Mouse (Mus musculus): ENCODE measurements at regions not wholly inside any gene's neighbourhood (a gene's known extent, or its start where the extent isn't known, plus 50 kb on each side); places are given as distances from the start of the nearest gene placed in this dataset.

DNA sequence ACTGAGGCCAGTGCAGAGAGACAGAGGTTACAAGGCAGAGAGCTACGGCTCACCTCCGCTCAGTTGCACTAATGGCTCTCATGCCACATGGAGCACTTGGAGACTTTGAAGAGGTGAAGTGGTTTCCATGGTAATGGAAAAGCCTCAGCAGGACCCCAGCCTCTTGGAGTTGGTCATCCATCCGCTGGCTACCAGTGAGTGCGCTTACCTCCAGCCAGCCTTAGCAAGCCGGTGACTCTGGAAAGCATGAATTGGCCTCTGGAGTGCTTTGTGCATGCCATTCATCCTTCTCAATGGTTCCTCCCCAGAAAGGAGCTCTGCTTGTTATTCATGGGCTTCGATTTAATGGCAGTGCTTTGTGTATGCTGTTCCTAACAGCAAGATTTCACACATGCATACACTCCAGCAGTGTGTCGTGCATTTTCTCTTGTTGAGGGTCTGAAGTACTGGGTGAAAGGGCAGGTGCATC is 91.7 kb upstream of the Dyrk2 start:
- 61% methylated on average over 7 of the region's 7 CpGs for WGBS (ENCODE audit: insufficient replicate concordance)
- Histone ChIP-seq H3K27ac (no peak overlapping the region), H3K4me2 (ENCODE audit: low read depth) (no peak overlapping the region), H3K4me3 (ENCODE audit: insufficient read depth in 1 of 2, low read depth in 2 of 2, low read length in 2 of 2) (no peak overlapping the region), H3K9me3 (ENCODE audit: control insufficient read depth, low read length) (no peaks in the 10 kb centered on the region), H3K4me1 (replicated peaks; ENCODE audit: control insufficient read depth in 2 of 2, insufficient read depth in 2 of 2, low read length in 1 of 2) (no peaks in the 10 kb centered on the region), H3K36me3 (replicated peaks; ENCODE audit: control insufficient read depth, insufficient read depth, low read depth) (no peaks in the 10 kb centered on the region), H3K9ac (replicated peaks) (no peak overlapping the region), H3K27me3 (ENCODE audit: control insufficient read depth, insufficient read depth, low read length) (no peaks in the 10 kb centered on the region)
- ATAC-seq (ENCODE audit: insufficient read depth) (no peak), DNase-seq (ENCODE audit: low read depth in 3 of 3, low spot score in 3 of 3) (no peak)
- TF ChIP-seq CTCF (IDR thresholded peaks at IDR 0.05; ENCODE audit: low read depth) (no peak), EP300 (IDR thresholded peaks at IDR 0.05; ENCODE audit: low read depth) (no peak)

- H3K4me1 ChIP-seq (replicated peaks; ENCODE audit: control insufficient read depth in 2 of 2, insufficient read depth in 2 of 2, low read length in 1 of 2): no peaks in the 10 kb centered on the region
- H3K27ac ChIP-seq: no peak overlapping the region
- H3K27me3 ChIP-seq (ENCODE audit: control insufficient read depth, insufficient read depth, low read length): no peaks in the 10 kb centered on the region
- no peak overlapping the region for H3K4me3 ChIP-seq (ENCODE audit: insufficient read depth in 1 of 2, low read depth in 2 of 2, low read length in 2 of 2)
- TF ChIP-seq CTCF (IDR thresholded peaks at IDR 0.05; ENCODE audit: low read depth) (no peak), EP300 (IDR thresholded peaks at IDR 0.05; ENCODE audit: low read depth) (no peak)
- DNase-seq (ENCODE audit: low read depth in 3 of 3, low spot score in 3 of 3) (no peak), ATAC-seq (ENCODE audit: insufficient read depth) (no peak)
- WGBS (ENCODE audit: insufficient replicate concordance): 64% methylated on average over 6 of the region's 6 CpGs
- no peaks in the 10 kb centered on the region for H3K36me3 ChIP-seq (replicated peaks; ENCODE audit: control insufficient read depth, insufficient read depth, low read depth)
- no peak overlapping the region for H3K9ac ChIP-seq (replicated peaks)
- no peaks in the 10 kb centered on the region for H3K9me3 ChIP-seq (ENCODE audit: control insufficient read depth, low read length)
- H3K4me2 ChIP-seq (ENCODE audit: low read depth): no peak overlapping the region
Measured at GRCm38 (mm10) chr10:118960076-118960475, 90.1 kb upstream of the Dyrk2 start.

DNA sequence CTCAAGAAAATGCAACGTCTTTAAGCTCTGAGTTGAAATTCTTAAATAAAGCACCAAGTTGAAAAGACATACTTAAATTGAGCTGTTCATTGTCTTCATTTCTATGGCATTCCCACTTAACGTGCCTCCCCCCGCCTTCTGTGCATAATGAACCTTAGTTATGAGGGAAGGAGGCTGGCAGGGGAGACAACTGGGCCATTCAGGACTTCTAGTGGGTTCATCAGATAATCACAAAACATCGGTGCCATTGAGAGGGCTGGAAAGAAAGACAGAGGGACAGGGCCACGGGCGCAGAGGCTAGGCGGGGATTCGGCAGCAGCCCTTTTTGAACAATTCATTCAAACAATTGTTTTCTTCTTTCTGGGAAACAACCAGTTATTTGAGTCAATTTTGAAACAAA is 89.6 kb upstream of the Dyrk2 start:
- Histone ChIP-seq H3K36me3 (replicated peaks; ENCODE audit: control insufficient read depth, insufficient read depth, low read depth) (no peaks in the 10 kb centered on the region), H3K27ac (no peak overlapping the region), H3K4me3 (ENCODE audit: insufficient read depth in 1 of 2, low read depth in 2 of 2, low read length in 2 of 2) (no peak overlapping the region), H3K9me3 (ENCODE audit: control insufficient read depth, low read length) (no peaks in the 10 kb centered on the region), H3K27me3 (ENCODE audit: control insufficient read depth, insufficient read depth, low read length) (no peaks in the 10 kb centered on the region), H3K9ac (replicated peaks) (no peak overlapping the region), H3K4me1 (replicated peaks; ENCODE audit: control insufficient read depth in 2 of 2, insufficient read depth in 2 of 2, low read length in 1 of 2) (no peaks in the 10 kb centered on the region), H3K4me2 (ENCODE audit: low read depth) (no peak overlapping the region)
- no peak for DNase-seq (ENCODE audit: low read depth in 3 of 3, low spot score in 3 of 3)
- 70% methylated on average over 8 of the region's 8 CpGs for WGBS (ENCODE audit: insufficient replicate concordance)
- TF ChIP-seq CTCF (IDR thresholded peaks at IDR 0.05; ENCODE audit: low read depth): no peak
- no peak for TF ChIP-seq EP300 (IDR thresholded peaks at IDR 0.05; ENCODE audit: low read depth)
- no peak for ATAC-seq (ENCODE audit: insufficient read depth)

- no peak overlapping the region for H3K9ac ChIP-seq (replicated peaks)
- H3K4me1 ChIP-seq (replicated peaks; ENCODE audit: control insufficient read depth in 2 of 2, insufficient read depth in 2 of 2, low read length in 1 of 2): no peaks in the 10 kb centered on the region
- no peaks in the 10 kb centered on the region for H3K27me3 ChIP-seq (ENCODE audit: control insufficient read depth, insufficient read depth, low read length)
- H3K4me2 ChIP-seq (ENCODE audit: low read depth): no peak overlapping the region
- no peak overlapping the region for H3K4me3 ChIP-seq (ENCODE audit: insufficient read depth in 1 of 2, low read depth in 2 of 2, low read length in 2 of 2)
- no peak overlapping the region for H3K27ac ChIP-seq
- no peaks in the 10 kb centered on the region for H3K36me3 ChIP-seq (replicated peaks; ENCODE audit: control insufficient read depth, insufficient read depth, low read depth)
- WGBS (ENCODE audit: insufficient replicate concordance): 53% methylated on average over 9 of the region's 9 CpGs
- H3K9me3 ChIP-seq (ENCODE audit: control insufficient read depth, low read length): no peaks in the 10 kb centered on the region
- TF ChIP-seq EP300 (IDR thresholded peaks at IDR 0.05; ENCODE audit: low read depth) (no peak), CTCF (IDR thresholded peaks at IDR 0.05; ENCODE audit: low read depth) (no peak)
- no peak for ATAC-seq (ENCODE audit: insufficient read depth)
- DNase-seq (ENCODE audit: low read depth in 3 of 3, low spot score in 3 of 3): no peak
Measured at GRCm38 (mm10) chr10:118956352-118956751, 86.3 kb upstream of the Dyrk2 start.

DNA sequence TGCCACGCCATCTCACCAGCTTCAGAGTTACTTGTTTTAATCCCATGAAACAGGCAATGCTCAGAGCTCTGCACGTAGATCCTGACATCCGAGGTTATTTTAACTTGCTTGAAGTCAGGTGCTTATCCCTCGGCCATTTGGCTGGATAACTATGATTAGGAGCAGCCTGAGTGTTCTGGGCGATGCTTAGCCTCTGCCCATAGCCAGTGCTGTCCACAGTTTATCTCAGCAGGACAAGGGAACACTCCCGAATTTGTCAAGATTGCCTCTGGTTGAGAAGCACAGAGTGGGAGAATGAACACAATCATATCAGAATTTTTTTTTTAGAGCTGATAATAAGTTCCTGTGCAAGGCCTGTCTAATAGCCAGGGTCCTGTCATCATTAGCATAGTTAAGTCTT is 83.4 kb upstream of the Dyrk2 start:
- TF ChIP-seq CTCF (IDR thresholded peaks at IDR 0.05; ENCODE audit: low read depth) (no peak), EP300 (IDR thresholded peaks at IDR 0.05; ENCODE audit: low read depth) (no peak)
- 59% methylated on average over 6 of the region's 6 CpGs for WGBS (ENCODE audit: insufficient replicate concordance)

More for the DNA sequence above, 83.4 kb upstream of the Dyrk2 start:
- Histone ChIP-seq H3K4me1 (replicated peaks; ENCODE audit: control insufficient read depth in 2 of 2, insufficient read depth in 2 of 2, low read length in 1 of 2) (no peaks in the 10 kb centered on the region), H3K9me3 (ENCODE audit: control insufficient read depth, low read length) (no peaks in the 10 kb centered on the region), H3K36me3 (replicated peaks; ENCODE audit: control insufficient read depth, insufficient read depth, low read depth) (no peaks in the 10 kb centered on the region), H3K4me3 (ENCODE audit: insufficient read depth in 1 of 2, low read depth in 2 of 2, low read length in 2 of 2) (no peak overlapping the region), H3K27me3 (ENCODE audit: control insufficient read depth, insufficient read depth, low read length) (no peaks in the 10 kb centered on the region), H3K4me2 (ENCODE audit: low read depth) (no peak overlapping the region), H3K27ac (no peak overlapping the region), H3K9ac (replicated peaks) (no peak overlapping the region)
- DNase-seq (ENCODE audit: low read depth in 3 of 3, low spot score in 3 of 3) (no peak), ATAC-seq (ENCODE audit: insufficient read depth) (no peak)
